Mouse (Mus musculus): ENCODE measurements around the gene Ppp4r3a.

Ppp4r3a gene

GRCm38 (mm10) chr12:100991119-100991518 is 92.4 kb downstream of the Ppp4r3a start:
- no peak for DNase-seq (ENCODE audit: low spot score)

DNA sequence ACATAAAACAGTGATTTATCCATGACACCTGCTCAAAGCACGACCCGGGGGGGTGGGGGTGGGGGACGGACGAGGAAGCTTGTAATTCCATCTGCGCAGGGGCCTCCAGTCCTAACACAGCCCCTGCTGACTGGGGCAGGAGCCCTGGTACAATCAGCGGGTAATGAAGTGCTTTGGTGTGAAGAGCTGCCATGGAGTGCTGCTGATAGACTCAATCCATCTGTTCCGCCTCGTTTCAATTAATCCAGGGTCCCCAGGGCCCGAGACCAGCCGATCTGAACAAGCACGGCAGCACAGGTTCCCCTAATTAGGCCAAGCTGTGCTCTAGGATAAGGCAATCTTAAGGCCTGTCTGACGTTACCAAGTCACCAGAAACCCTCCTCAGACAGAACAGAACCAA is 93.2 kb downstream of the Ppp4r3a start:
- no peak for DNase-seq (ENCODE audit: low spot score)

- DNase-seq (ENCODE audit: low spot score), result no peak
These were observed 93.7 kb downstream of the Ppp4r3a start for GRCm38 (mm10) chr12:100989780-100990288.

All from c-Kit-positive CD71-positive TER-119-positive erythroid progenitor cells, embryonic 14.5 days (primary cell).